Mouse (Mus musculus): ENCODE data around the gene Ppbp.
A peak's percentile ranks its signal among the peaks of the same experiment; 100 is the strongest.

Ppbp gene

GRCm38 (mm10) chr5:90768218-90768617 is at the start of gene Ppbp:
Ppbp (plus strand) TSS chr5:90768518.
- no peak for DNase-seq (ENCODE audit: low read depth, low spot score)

- DNase-seq (ENCODE audit: low read depth, low spot score), result no peak
Measured at GRCm38 (mm10) chr5:90722656-90723055, 45.7 kb upstream of the Ppbp start.

GRCm38 (mm10) chr5:90728254-90728653 is 40.1 kb upstream of the Ppbp start:
- DNase-seq (ENCODE audit: low read depth, low spot score), result no peak

- DNase-seq (ENCODE audit: low read depth, low spot score), result no peak
Measured at GRCm38 (mm10) chr5:90731480-90731879, 36.8 kb upstream of the Ppbp start.

GRCm38 (mm10) chr5:90742029-90742428 is 26.3 kb upstream of the Ppbp start:
- no peak for DNase-seq (ENCODE audit: low read depth, low spot score)

- no peak for DNase-seq (ENCODE audit: low read depth, low spot score)
Measured at GRCm38 (mm10) chr5:90753934-90754333, 14.4 kb upstream of the Ppbp start.

- no peak for DNase-seq (ENCODE audit: low read depth, low spot score)
Measured at GRCm38 (mm10) chr5:90758020-90758605, 10.2 kb upstream of the Ppbp start.

- DNase-seq (ENCODE audit: low read depth, low spot score), result peak; percentile 24
Measured at GRCm38 (mm10) chr5:90759077-90760065, 8.9 kb upstream of the Ppbp start, which contains the start of gene Cxcl5. Cxcl5 (plus strand) TSS chr5:90759360.

- DNase-seq (ENCODE audit: low read depth, low spot score), result no peak
Measured at GRCm38 (mm10) chr5:90760303-90760702, 8.0 kb upstream of the Ppbp start.

- no peak for DNase-seq (ENCODE audit: low read depth, low spot score)
Measured at GRCm38 (mm10) chr5:90760844-90761243, 7.5 kb upstream of the Ppbp start.

- no peak for DNase-seq (ENCODE audit: low read depth, low spot score)
Measured at GRCm38 (mm10) chr5:90761834-90762233, 6.5 kb upstream of the Ppbp start.

- no peak for DNase-seq (ENCODE audit: low read depth, low spot score)
Measured at GRCm38 (mm10) chr5:90763912-90764665, 4.2 kb upstream of the Ppbp start.

GRCm38 (mm10) chr5:90765821-90766606 is 2.3 kb upstream of the Ppbp start:
- DNase-seq (ENCODE audit: low read depth, low spot score), result no peak

- DNase-seq (ENCODE audit: low read depth, low spot score), result no peak
Measured at GRCm38 (mm10) chr5:90771369-90771768, 3.1 kb downstream of the Ppbp start.

GRCm38 (mm10) chr5:90771880-90772653 is 3.7 kb downstream of the Ppbp start, which contains the start of gene Pf4:
Pf4 (plus strand) TSS chr5:90772435.
- DNase-seq (ENCODE audit: low read depth, low spot score), result no peak

GRCm38 (mm10) chr5:90775562-90775961 is 7.2 kb downstream of the Ppbp start:
- DNase-seq (ENCODE audit: low read depth, low spot score), result no peak

- DNase-seq (ENCODE audit: low read depth, low spot score), result peak; percentile 48
Measured at GRCm38 (mm10) chr5:90777621-90778020, 9.3 kb downstream of the Ppbp start.

- no peak for DNase-seq (ENCODE audit: low read depth, low spot score)
Measured at GRCm38 (mm10) chr5:90778856-90779255, 10.5 kb downstream of the Ppbp start.

GRCm38 (mm10) chr5:90783697-90784096 is 15.4 kb downstream of the Ppbp start:
- DNase-seq (ENCODE audit: low read depth, low spot score), result no peak
